Mouse (Mus musculus) forebrain, embryonic 10.5 days (tissue): ENCODE data around the gene Smap2. TPM values are rescaled to one million over a fixed set of nuclear protein-coding genes. Genes with fewer than 3 reads are reported as not detected.

Experiments
- DNase-seq: peaks from one replicate; pipeline ENCODE4 v3.0.0-alpha.2; 2017; ENCODE audit warnings: low spot score; ENCODE audit errors: extremely low spot score
- H3K27ac ChIP-seq: fragments of 300-500 bp; sonication (generic); 2 replicates; pipeline ENCODE4 v1.5.1; 2016; ENCODE audit warnings: mild to moderate bottlenecking
- H3K27me3 ChIP-seq: fragments of 300-500 bp; sonication (generic); 2 replicates; pipeline ENCODE4 v1.6.1; 2016; ENCODE audit warnings: mild to moderate bottlenecking; ENCODE audit not compliant: poor library complexity, severe bottlenecking
- H3K36me3 ChIP-seq: fragments of 300-500 bp; sonication (generic); replicated peaks from 2 replicates; pipeline ENCODE4 v1.6.1; 2016; ENCODE audit warnings: mild to moderate bottlenecking, moderate library complexity
- H3K4me1 ChIP-seq: fragments of 300-500 bp; sonication (generic); 2 replicates; pipeline ENCODE4 v1.6.1; 2016
- H3K4me3 ChIP-seq: fragments of 300-500 bp; sonication (generic); 2 replicates; pipeline ENCODE4 v1.5.1; 2016; ENCODE audit warnings: mild to moderate bottlenecking, moderate library complexity
- H3K9me3 ChIP-seq: fragments of 300-500 bp; sonication (generic); 2 replicates; pipeline ENCODE4 v1.6.1; 2016; ENCODE audit warnings: mild to moderate bottlenecking, moderate library complexity
- WGBS: fragments of 180-500 bp; shearing (Covaris S2); methylation state at CpG from one replicate; pipeline ENCODE4 v1.1.7; 2016; 5-methylcytosine and 5-hydroxymethylcytosine counted together
- polyA plus RNA-seq: library from polyadenylated mRNA; unstranded; fragments of >200 nt; fragmentation: Nextera tagmentation; extraction: Ambion mirVana; gene quantifications from 2 replicates; pipeline ENCODE4 v1.2.1, GENCODE M21; 2016

The Smap2 gene
- polyA plus RNA-seq, 1 experiment from 2014 or later, result 11.3 TPM

DNA sequence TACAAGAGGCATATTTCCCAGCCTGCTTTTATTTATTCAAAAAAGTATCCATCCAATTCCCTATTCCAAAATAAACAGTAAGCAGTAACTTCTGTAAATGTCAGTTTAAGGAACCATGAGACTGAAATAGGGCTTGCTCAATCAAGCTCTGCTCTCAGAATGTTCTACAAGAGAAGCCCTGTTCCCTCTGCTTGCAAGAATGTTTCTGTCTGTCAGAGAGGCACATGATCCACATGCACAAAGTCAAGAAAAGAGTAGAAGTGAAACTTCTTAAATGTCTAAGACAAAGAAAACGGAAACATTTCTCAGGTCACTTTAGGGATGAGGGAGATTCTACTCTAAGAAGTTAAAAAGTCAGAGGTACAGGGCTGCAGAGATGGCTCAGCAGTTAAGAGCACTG, 24.0 kb downstream of the Smap2 start:
- peaks cover 12% of the 10 kb centered on the region for H3K4me1 ChIP-seq

DNA sequence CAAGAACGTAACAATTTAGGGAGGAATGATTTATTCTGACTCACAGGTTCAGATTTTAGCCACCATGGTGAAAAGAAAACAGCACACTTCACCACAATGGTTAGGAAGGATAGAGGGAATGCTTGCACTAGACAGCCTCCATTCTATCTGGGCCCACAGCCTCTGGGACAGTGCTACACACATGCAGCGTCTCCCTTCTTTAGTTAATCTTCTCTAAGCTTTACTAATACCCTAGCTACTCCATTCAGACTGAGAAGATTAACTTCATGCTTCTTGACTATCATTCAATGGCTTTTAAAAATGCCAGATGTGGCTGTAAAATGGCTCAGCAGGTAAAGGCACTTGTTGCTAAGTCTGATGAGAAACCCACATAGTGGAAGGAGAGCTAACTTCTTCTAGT, 24.8 kb downstream of the Smap2 start:
- peaks cover 14% of the 10 kb centered on the region; the same call in 1 of the 2 replicates for H3K27me3 ChIP-seq

More for the DNA sequence above, 24.0 kb downstream of the Smap2 start:
- Histone ChIP-seq H3K4me3 (no peak overlapping the region), H3K27ac (no peak overlapping the region), H3K36me3 (no peaks in the 10 kb centered on the region), H3K9me3 (peaks cover 5% of the 10 kb centered on the region; the same call in 1 of the 2 replicates), H3K27me3 (peaks cover 14% of the 10 kb centered on the region; the same call in 1 of the 2 replicates)
- 93% methylated on average over 1 of the region's 1 CpGs for WGBS
- no peak for DNase-seq

GRCm38 (mm10) chr4:120987319-120987718, 29.7 kb downstream of the Smap2 start:
- H3K36me3 ChIP-seq, result peaks cover 9% of the 10 kb centered on the region
- H3K27ac ChIP-seq, result no peak overlapping the region
- 84% methylated on average over 4 of the region's 4 CpGs for WGBS
- H3K9me3 ChIP-seq, result peaks cover 5% of the 10 kb centered on the region; the same call in 1 of the 2 replicates
- H3K4me1 ChIP-seq, result peaks cover 8% of the 10 kb centered on the region
- no peaks in the 10 kb centered on the region for H3K27me3 ChIP-seq
- H3K4me3 ChIP-seq, result no peak overlapping the region
- no peak for DNase-seq

More for the DNA sequence above, 24.8 kb downstream of the Smap2 start:
- H3K4me3 ChIP-seq, result no peak overlapping the region
- no peak for DNase-seq
- H3K9me3 ChIP-seq, result peaks cover 5% of the 10 kb centered on the region; the same call in 1 of the 2 replicates
- H3K36me3 ChIP-seq, result no peaks in the 10 kb centered on the region
- no peak overlapping the region for H3K27ac ChIP-seq
- 35% methylated on average over 2 of the region's 2 CpGs for WGBS
- peaks cover 12% of the 10 kb centered on the region for H3K4me1 ChIP-seq

DNA sequence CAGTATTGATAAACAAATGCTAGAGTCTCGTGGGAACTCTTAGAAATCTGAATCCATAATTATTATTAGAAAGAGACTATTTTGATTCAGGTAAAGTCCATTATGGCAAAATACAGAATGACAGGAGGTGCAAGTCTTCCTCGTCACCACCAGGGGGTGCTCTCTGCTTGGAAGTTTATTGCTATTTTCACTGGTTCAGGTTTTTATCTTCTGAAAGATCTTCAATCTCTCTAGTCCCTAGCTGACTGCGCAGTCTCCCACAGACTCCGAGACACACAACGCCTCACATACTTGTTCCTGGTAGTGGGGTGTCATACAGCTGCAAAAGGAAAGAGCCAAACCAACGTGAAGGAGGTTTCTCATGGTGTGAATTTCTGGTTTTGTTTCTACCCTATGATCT, 30.6 kb downstream of the Smap2 start:
- Histone ChIP-seq H3K9me3 (peaks cover 5% of the 10 kb centered on the region; the same call in 1 of the 2 replicates), H3K36me3 (peaks cover 12% of the 10 kb centered on the region), H3K27ac (no peak overlapping the region), H3K4me1 (no peaks in the 10 kb centered on the region), H3K4me3 (no peak overlapping the region), H3K27me3 (no peaks in the 10 kb centered on the region)
- 39% methylated on average over 6 of the region's 6 CpGs for WGBS
- DNase-seq, result peak; percentile 37

- Histone ChIP-seq H3K27ac (no peak overlapping the region), H3K9me3 (no peaks in the 10 kb centered on the region), H3K27me3 (no peaks in the 10 kb centered on the region), H3K36me3 (peaks cover 30% of the 10 kb centered on the region), H3K4me1 (no peaks in the 10 kb centered on the region), H3K4me3 (no peak overlapping the region)
- no peak for DNase-seq
- WGBS, result 95% methylated on average over 3 of the region's 3 CpGs
These were observed 38.8 kb downstream of the Smap2 start for GRCm38 (mm10) chr4:120978221-120978620.

GRCm38 (mm10) chr4:120975428-120975734, 41.7 kb downstream of the Smap2 start:
- no peaks in the 10 kb centered on the region for H3K27me3 ChIP-seq
- H3K4me1 ChIP-seq, result no peaks in the 10 kb centered on the region
- no peak overlapping the region for H3K27ac ChIP-seq
- DNase-seq, result no peak
- H3K9me3 ChIP-seq, result no peaks in the 10 kb centered on the region
- H3K4me3 ChIP-seq, result no peak overlapping the region
- H3K36me3 ChIP-seq, result peaks cover 39% of the 10 kb centered on the region
- 93% methylated on average over 4 of the region's 4 CpGs for WGBS

- Histone ChIP-seq H3K27me3 (no peaks in the 10 kb centered on the region), H3K27ac (no peak overlapping the region), H3K4me1 (no peaks in the 10 kb centered on the region), H3K9me3 (no peaks in the 10 kb centered on the region), H3K36me3 (peaks cover 39% of the 10 kb centered on the region), H3K4me3 (no peak overlapping the region)
- WGBS, result 88% methylated on average over 11 of the region's 11 CpGs
- no peak for DNase-seq
These were observed 42.2 kb downstream of the Smap2 start for GRCm38 (mm10) chr4:120974711-120975427.

DNA sequence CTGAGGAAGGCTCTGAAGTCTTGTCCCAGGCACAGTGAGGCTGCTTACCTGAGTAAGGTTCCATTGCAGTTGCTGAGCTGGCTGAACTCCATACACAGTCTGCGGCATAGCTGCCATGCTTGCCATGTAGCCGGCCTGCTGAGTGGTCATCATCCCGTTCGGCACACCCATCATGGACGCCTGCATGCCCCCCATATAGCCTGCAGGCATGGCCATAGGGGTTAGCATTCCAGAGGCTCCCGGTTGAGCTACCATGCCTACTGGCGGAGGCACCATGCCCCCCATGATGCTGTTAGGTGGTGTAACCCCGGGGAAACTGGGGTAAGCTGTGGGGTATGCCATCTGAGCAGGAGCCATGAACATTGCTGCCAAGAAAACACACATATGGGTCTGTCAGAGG, 45.2 kb downstream of the Smap2 start:
- Histone ChIP-seq H3K27ac (no peak overlapping the region), H3K27me3 (no peaks in the 10 kb centered on the region), H3K9me3 (no peaks in the 10 kb centered on the region), H3K4me3 (no peak overlapping the region), H3K4me1 (no peaks in the 10 kb centered on the region), H3K36me3 (peaks cover 53% of the 10 kb centered on the region)
- DNase-seq, result no peak
- 94% methylated on average over 8 of the region's 8 CpGs for WGBS

DNA sequence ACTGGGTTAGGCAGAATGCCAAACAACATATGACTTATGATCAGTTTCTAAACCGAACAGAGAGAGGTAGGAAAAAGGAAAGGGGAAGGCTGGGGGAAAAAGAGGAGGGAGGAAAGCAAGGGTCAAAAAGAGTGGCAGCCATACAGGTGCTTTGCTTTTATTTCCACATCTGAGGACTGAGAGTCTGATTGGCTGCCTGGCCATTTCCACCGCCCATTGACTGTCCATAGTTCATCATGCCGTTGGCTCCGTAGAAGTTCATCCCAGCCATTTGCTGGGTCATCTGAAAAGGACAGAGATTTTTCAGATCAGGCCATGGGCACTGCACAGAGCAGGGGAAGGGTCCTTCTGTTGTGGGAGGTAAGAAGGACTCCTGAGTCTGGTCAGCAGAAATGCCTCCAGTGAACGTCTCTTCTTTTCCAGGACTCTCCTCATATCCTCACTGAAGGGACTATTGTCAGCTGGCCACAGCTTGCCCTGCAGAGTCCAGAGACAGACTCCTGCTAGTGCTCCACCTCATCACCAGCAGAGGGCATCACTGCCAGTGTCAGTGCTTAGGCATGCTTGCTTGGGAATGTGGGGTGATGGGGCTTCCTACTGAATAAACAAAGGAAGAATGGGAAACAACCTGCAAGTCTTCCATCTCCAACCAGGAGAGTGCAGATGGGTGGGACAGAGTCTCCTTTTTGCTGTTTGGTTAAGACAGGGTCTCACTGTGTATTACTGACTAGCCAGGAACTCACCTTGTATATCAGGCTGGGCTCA, 47.5 kb downstream of the Smap2 start:
- no peak overlapping the region for H3K27ac ChIP-seq
- H3K9me3 ChIP-seq, result no peaks in the 10 kb centered on the region
- no peak overlapping the region for H3K4me3 ChIP-seq
- peaks cover 45% of the 10 kb centered on the region for H3K36me3 ChIP-seq
- H3K27me3 ChIP-seq, result no peaks in the 10 kb centered on the region
- 83% methylated on average over 5 of the region's 5 CpGs for WGBS
- no peaks in the 10 kb centered on the region for H3K4me1 ChIP-seq
- DNase-seq, result no peak

- Histone ChIP-seq H3K27ac (no peak overlapping the region), H3K27me3 (no peaks in the 10 kb centered on the region), H3K9me3 (no peaks in the 10 kb centered on the region), H3K4me1 (no peaks in the 10 kb centered on the region), H3K4me3 (no peak overlapping the region), H3K36me3 (peaks cover 39% of the 10 kb centered on the region)
- WGBS, result 96% methylated on average over 9 of the region's 9 CpGs
- no peak for DNase-seq
These were observed 48.6 kb downstream of the Smap2 start for GRCm38 (mm10) chr4:120968486-120968885.

- H3K4me3 ChIP-seq, result no peak overlapping the region
- H3K4me1 ChIP-seq, result peaks cover 12% of the 10 kb centered on the region
- no peaks in the 10 kb centered on the region for H3K36me3 ChIP-seq
- 96% methylated on average over 1 of the region's 1 CpGs for WGBS
- no peak overlapping the region for H3K27ac ChIP-seq
- DNase-seq, result no peak
- H3K27me3 ChIP-seq, result no peaks in the 10 kb centered on the region
- H3K9me3 ChIP-seq, result no peaks in the 10 kb centered on the region
These were observed 61.5 kb downstream of the Smap2 start for GRCm38 (mm10) chr4:120955586-120955985.

- Histone ChIP-seq H3K27ac (no peak overlapping the region), H3K4me3 (no peak overlapping the region), H3K36me3 (no peaks in the 10 kb centered on the region), H3K9me3 (no peaks in the 10 kb centered on the region), H3K4me1 (peaks cover 14% of the 10 kb centered on the region), H3K27me3 (no peaks in the 10 kb centered on the region)
- DNase-seq, result no peak
- 91% methylated on average over 1 of the region's 1 CpGs for WGBS
These were observed 63.4 kb downstream of the Smap2 start for GRCm38 (mm10) chr4:120953667-120954066.

GRCm38 (mm10) chr4:120953038-120953437, 64.0 kb downstream of the Smap2 start:
- DNase-seq, result no peak
- no peaks in the 10 kb centered on the region for H3K27me3 ChIP-seq
- 85% methylated on average over 4 of the region's 4 CpGs for WGBS
- H3K36me3 ChIP-seq, result no peaks in the 10 kb centered on the region
- no peaks in the 10 kb centered on the region for H3K9me3 ChIP-seq
- no peak overlapping the region for H3K27ac ChIP-seq
- H3K4me3 ChIP-seq, result no peak overlapping the region
- peaks cover 14% of the 10 kb centered on the region for H3K4me1 ChIP-seq
